Mouse (Mus musculus): ENCODE results near the gene Lsr. TPM values are rescaled to one million over a fixed set of nuclear protein-coding genes. Genes with fewer than 3 reads are reported as not detected.

Lsr gene
- polyA plus RNA-seq, 1 experiment, result 34.6 TPM

DNA sequence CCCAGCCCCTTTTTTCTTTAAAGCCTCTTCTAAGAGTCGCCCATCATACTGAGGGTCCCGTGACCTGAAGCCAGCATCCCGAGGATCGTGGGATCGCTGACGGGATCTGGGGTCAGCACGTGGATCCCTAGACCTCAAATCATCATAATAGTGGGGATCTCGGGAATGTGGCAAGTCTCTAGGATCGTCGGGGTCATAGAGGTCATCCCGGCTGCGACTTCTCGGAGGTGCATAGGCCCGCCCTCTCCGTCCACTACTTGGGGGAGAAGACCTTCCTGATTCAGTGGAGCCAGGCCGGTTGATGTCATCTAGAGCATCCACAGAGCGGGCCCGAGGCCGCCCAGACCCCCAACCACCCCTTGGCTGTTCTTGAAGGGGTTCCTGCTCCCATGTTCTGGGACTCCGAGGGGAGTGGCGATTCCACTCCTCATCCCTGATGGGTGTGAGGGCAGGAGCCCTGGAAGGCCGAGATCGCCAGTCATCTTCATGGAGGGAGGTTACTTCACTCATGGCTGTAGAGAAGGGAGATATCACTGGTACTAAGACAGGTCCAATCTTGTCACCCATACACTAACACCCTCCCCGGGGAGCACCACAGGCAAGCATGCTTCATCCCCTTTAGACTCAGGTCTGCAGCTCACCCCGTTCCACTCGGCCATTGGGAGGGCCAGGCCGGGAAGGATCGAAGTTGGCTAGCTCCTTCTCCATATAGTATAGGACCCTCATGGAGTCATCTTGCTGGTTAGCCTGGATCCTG, 15.0 kb downstream of the Lsr start:
- peak; percentile 27 for DNase-seq
- peak overlapping the region; percentile 70 for H3K4me3 ChIP-seq (ENCODE audit: control insufficient read depth, insufficient read depth, low read length)

DNA sequence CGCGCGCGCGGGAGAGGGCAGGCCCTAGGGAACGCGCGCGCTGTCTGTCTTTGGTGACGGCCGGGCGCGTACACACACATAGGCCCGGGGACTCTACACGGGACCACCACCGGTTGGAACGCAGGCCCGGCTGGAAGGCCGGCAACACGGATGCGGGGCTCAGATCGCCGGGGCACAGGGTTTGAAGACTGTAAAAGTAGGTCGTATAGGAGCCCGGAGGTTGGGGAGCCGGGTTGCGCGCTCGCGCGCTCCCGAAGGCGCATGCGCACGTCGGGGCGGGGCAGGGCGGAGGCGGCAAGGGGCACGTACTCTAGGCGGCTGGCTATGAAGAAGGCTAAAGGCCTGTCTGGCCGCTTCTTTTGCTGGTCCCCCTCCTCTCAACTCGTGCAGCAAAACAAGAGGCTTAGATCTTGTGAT, 15.9 kb downstream of the Lsr start:
- Histone ChIP-seq H3K4me1 (replicated peaks; ENCODE audit: control insufficient read depth, insufficient read depth, low read length) (peaks cover 12% of the 10 kb centered on the region), H3K36me3 (ENCODE audit: control insufficient read depth, insufficient read depth, low read length) (peaks cover 26% of the 10 kb centered on the region), H3K27me3 (ENCODE audit: control insufficient read depth, insufficient read depth, low read length) (no peaks in the 10 kb centered on the region), H3K27ac (ENCODE audit: control insufficient read depth, insufficient read depth, low read length) (peak overlapping the region; percentile 60), H3K4me3 (ENCODE audit: control insufficient read depth, insufficient read depth, low read length) (peak overlapping the region; percentile 70)
- WGBS, result under 1% methylated on average over 43 of the region's 43 CpGs
- DNase-seq, result peak; percentile 92
- TF ChIP-seq CTCF (IDR thresholded peaks at IDR 0.05; ENCODE audit: borderline replicate concordance, control insufficient read depth, extremely low read depth, insufficient read depth, low read length, poor library complexity), result no peak
- TF ChIP-seq POLR2A (IDR thresholded peaks at IDR 0.05; ENCODE audit: control insufficient read depth, extremely low read depth, insufficient read depth, low read length, poor library complexity), result peak; percentile 45; the same call in 1 of the 2 replicates

More for the DNA sequence above, 15.0 kb downstream of the Lsr start:
- Histone ChIP-seq H3K4me1 (replicated peaks; ENCODE audit: control insufficient read depth, insufficient read depth, low read length) (peaks cover 12% of the 10 kb centered on the region), H3K36me3 (ENCODE audit: control insufficient read depth, insufficient read depth, low read length) (peaks cover 18% of the 10 kb centered on the region), H3K27me3 (ENCODE audit: control insufficient read depth, insufficient read depth, low read length) (no peaks in the 10 kb centered on the region), H3K27ac (ENCODE audit: control insufficient read depth, insufficient read depth, low read length) (no peak overlapping the region)
- TF ChIP-seq CTCF (IDR thresholded peaks at IDR 0.05; ENCODE audit: borderline replicate concordance, control insufficient read depth, extremely low read depth, insufficient read depth, low read length, poor library complexity) (no peak), POLR2A (IDR thresholded peaks at IDR 0.05; ENCODE audit: control insufficient read depth, extremely low read depth, insufficient read depth, low read length, poor library complexity) (no peak)
- 89% methylated on average over 28 of the region's 28 CpGs for WGBS

DNA sequence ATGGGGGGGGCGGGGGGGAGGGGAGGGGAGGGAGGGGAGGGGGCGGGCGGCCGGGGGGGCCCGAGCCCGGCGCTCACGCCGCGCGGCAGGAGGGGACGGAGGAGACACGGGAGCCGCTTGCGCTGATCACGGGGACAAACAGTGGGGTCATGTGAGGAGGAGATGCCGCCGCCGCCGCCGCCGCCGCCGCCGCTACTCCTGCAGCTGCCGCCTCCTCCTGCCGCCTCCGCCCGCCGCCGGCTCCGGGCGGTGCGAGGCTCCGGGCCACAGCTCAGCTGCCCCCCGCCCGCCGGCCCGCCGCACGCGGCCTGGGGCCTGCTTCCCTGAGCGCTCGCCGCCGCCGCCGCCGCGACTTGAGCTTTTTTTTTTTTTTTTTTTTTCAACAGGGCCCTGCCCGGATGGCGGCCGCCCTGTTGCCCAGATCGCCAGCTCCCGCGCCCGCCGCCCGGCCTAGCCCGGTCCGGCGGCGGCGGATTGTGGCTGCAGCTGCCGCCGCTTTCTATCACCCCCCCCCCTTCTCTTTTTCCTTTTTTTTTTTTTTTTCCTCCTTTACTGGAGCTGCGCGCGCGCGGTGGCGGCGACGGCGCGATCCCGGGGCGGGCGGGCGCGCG, 16.4 kb downstream of the Lsr start, which contains the start of gene Usf2:
TSS of gene Usf2 (minus strand) at position 48 of the 611 bp plus-strand sequence.
- TF ChIP-seq CTCF (IDR thresholded peaks at IDR 0.05; ENCODE audit: borderline replicate concordance, control insufficient read depth, extremely low read depth, insufficient read depth, low read length, poor library complexity), result no peak
- no peak; the same call in none of the 2 replicates for TF ChIP-seq POLR2A (IDR thresholded peaks at IDR 0.05; ENCODE audit: control insufficient read depth, extremely low read depth, insufficient read depth, low read length, poor library complexity)
- WGBS, result 9% methylated on average over 63 of the region's 82 CpGs
- Histone ChIP-seq H3K36me3 (ENCODE audit: control insufficient read depth, insufficient read depth, low read length) (peaks cover 31% of the 10 kb centered on the region), H3K27ac (ENCODE audit: control insufficient read depth, insufficient read depth, low read length) (peak within 1 kb of the TSS; percentile 60), H3K27me3 (ENCODE audit: control insufficient read depth, insufficient read depth, low read length) (no peaks in the 10 kb centered on the region), H3K4me1 (replicated peaks; ENCODE audit: control insufficient read depth, insufficient read depth, low read length) (peaks cover 12% of the 10 kb centered on the region), H3K4me3 (ENCODE audit: control insufficient read depth, insufficient read depth, low read length) (peak within 1 kb of the TSS; percentile 70)
- peak; percentile 64 for DNase-seq

DNA sequence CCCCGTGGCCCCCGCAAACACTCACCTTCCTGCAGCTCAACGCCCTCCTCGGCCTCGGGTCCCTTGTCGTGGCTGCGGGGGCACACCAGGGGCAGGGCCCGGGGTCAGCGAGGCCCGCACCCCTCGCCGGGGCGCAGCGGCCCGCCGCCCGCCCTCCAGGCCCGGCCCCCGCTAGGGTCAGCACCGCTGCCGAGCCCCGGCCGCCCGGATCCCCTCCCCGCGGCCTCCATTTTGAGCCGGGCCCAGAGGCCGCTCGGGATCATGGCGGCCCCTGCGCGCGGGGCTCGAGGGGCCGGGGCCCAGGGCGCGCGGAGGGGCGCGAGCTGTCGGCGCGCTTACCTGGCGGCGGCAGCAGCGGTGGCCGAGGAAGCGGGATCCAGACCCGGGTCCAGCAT, 16.9 kb downstream of the Lsr start:
- peaks cover 36% of the 10 kb centered on the region for H3K36me3 ChIP-seq (ENCODE audit: control insufficient read depth, insufficient read depth, low read length)
- TF ChIP-seq CTCF (IDR thresholded peaks at IDR 0.05; ENCODE audit: borderline replicate concordance, control insufficient read depth, extremely low read depth, insufficient read depth, low read length, poor library complexity) (no peak), POLR2A (IDR thresholded peaks at IDR 0.05; ENCODE audit: control insufficient read depth, extremely low read depth, insufficient read depth, low read length, poor library complexity) (no peak)
- 2% methylated on average over 40 of the region's 49 CpGs for WGBS
- H3K4me1 ChIP-seq (replicated peaks; ENCODE audit: control insufficient read depth, insufficient read depth, low read length), result peaks cover 12% of the 10 kb centered on the region
- H3K27me3 ChIP-seq (ENCODE audit: control insufficient read depth, insufficient read depth, low read length), result no peaks in the 10 kb centered on the region
- peak overlapping the region; percentile 37; the same call in 1 of the 2 replicates for H3K27ac ChIP-seq (ENCODE audit: control insufficient read depth, insufficient read depth, low read length)
- no peak for DNase-seq
- peak overlapping the region; percentile 70 for H3K4me3 ChIP-seq (ENCODE audit: control insufficient read depth, insufficient read depth, low read length)

DNA sequence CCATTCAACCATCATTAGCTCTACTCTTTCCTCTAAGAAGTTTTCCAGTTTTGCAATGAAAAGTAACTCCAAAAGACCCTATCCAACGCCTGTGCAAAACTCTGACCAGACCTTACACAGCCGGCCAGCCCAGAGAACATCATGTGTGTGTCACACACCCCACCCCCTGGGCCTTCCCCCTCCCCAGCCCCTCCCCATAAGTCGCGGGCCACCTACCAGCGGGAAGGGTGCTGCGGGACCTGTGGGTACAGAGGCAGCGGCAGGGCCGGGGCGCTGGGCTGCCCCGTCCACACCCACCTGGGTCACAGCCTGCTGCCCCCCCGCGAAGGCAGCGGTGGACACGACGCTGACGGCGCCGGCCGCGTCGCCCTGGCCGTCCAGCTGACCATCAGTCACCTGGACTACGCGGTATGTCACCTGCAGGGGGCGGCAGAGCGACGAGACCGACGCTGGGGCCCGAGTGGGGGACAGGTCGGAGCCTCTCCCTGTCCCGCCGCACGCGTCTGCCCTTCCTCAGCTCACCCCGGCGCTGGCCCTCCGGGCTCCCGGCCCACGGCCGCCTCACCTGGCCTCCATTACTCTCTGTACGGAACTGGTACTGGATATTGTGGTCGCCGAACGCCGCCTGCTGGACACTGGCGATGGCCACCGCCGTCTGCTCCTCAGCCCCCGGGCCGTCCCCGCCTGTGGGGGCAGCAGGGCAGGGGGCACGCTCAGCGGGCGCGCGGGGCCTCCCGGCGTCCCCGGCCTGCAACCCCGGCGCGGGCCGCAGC, 17.5 kb downstream of the Lsr start:
- TF ChIP-seq CTCF (IDR thresholded peaks at IDR 0.05; ENCODE audit: borderline replicate concordance, control insufficient read depth, extremely low read depth, insufficient read depth, low read length, poor library complexity), result peak; percentile 99
- peak; percentile 43; the same call in 1 of the 2 replicates for TF ChIP-seq POLR2A (IDR thresholded peaks at IDR 0.05; ENCODE audit: control insufficient read depth, extremely low read depth, insufficient read depth, low read length, poor library complexity)
- WGBS, result 1% methylated on average over 63 of the region's 64 CpGs
- Histone ChIP-seq H3K27me3 (ENCODE audit: control insufficient read depth, insufficient read depth, low read length) (no peaks in the 10 kb centered on the region), H3K4me3 (ENCODE audit: control insufficient read depth, insufficient read depth, low read length) (peak overlapping the region; percentile 70), H3K27ac (ENCODE audit: control insufficient read depth, insufficient read depth, low read length) (peak overlapping the region; percentile 37; the same call in 1 of the 2 replicates), H3K4me1 (replicated peaks; ENCODE audit: control insufficient read depth, insufficient read depth, low read length) (peaks cover 12% of the 10 kb centered on the region), H3K36me3 (ENCODE audit: control insufficient read depth, insufficient read depth, low read length) (peaks cover 41% of the 10 kb centered on the region)
- DNase-seq, result peak; percentile 76

DNA sequence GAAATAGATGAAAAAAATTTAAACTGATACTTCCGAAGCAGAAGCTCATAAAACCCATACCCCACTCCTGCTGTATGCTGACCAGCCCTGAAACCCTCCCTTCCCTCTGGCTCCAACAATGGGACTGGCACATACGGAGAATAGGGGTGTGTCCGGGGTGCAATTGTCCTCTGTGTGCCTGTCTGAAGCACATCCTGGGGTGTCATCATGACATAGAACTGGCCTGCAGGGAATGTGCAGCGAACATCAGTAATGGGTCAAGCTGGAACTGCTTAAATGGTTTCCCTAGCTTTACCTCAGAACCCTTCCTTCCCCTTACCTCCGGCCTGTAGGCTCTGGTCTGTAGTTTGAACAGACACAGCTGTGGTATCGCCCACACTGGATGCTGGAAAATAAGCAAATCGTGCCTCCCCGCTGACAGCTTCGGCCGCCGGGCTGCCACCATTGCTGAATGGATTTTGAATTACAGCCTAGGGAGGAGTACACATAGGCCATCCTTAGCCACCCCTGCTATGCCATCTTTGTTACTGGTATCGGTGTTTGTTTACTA, 18.2 kb downstream of the Lsr start:
- Histone ChIP-seq H3K4me3 (ENCODE audit: control insufficient read depth, insufficient read depth, low read length) (no peak overlapping the region), H3K27me3 (ENCODE audit: control insufficient read depth, insufficient read depth, low read length) (no peaks in the 10 kb centered on the region), H3K36me3 (ENCODE audit: control insufficient read depth, insufficient read depth, low read length) (peaks cover 48% of the 10 kb centered on the region), H3K27ac (ENCODE audit: control insufficient read depth, insufficient read depth, low read length) (no peak overlapping the region), H3K4me1 (replicated peaks; ENCODE audit: control insufficient read depth, insufficient read depth, low read length) (peaks cover 12% of the 10 kb centered on the region)
- TF ChIP-seq CTCF (IDR thresholded peaks at IDR 0.05; ENCODE audit: borderline replicate concordance, control insufficient read depth, extremely low read depth, insufficient read depth, low read length, poor library complexity) (no peak), POLR2A (IDR thresholded peaks at IDR 0.05; ENCODE audit: control insufficient read depth, extremely low read depth, insufficient read depth, low read length, poor library complexity) (no peak)
- no peak for DNase-seq
- WGBS, result 94% methylated on average over 12 of the region's 12 CpGs
